Mouse (Mus musculus) limb, embryonic 12.5 days (tissue): Measurements from ENCODE around the gene Hoxb1. TPM values are rescaled to one million over a fixed set of nuclear protein-coding genes. Genes with fewer than 3 reads are reported as not detected.

ENCODE experiments used
- ATAC-seq: fragments of 200-750 bp; cut with Nextera tagmentation; 2 replicates; pipeline ENCODE4 v1.8.0; 2017; ENCODE audit warnings: low read depth, moderate TSS enrichment; ENCODE audit not compliant: insufficient number of reproducible peaks, insufficient read depth, low FRiP score, low TSS enrichment
- H3K27ac ChIP-seq: fragments of 300-500 bp; sonication (generic); 2 replicates; pipeline ENCODE4 v1.5.1; 2016; ENCODE audit warnings: mild to moderate bottlenecking, moderate library complexity
- H3K27me3 ChIP-seq: fragments of 300-500 bp; sonication (generic); 2 replicates; pipeline ENCODE4 v1.6.1; 2016; ENCODE audit warnings: mild to moderate bottlenecking, moderate library complexity
- H3K36me3 ChIP-seq: fragments of 300-500 bp; sonication (generic); 2 replicates; pipeline ENCODE4 v1.6.1; 2016; ENCODE audit warnings: mild to moderate bottlenecking, moderate library complexity
- H3K4me1 ChIP-seq: fragments of 300-500 bp; sonication (generic); replicated peaks from 2 replicates; pipeline ENCODE4 v1.6.1; 2016
- H3K4me2 ChIP-seq: fragments of 300-500 bp; sonication (generic); 2 replicates; pipeline ENCODE4 v1.6.1; 2016; ENCODE audit warnings: mild to moderate bottlenecking, moderate library complexity
- H3K4me3 ChIP-seq: fragments of 300-500 bp; sonication (generic); replicated peaks from 2 replicates; pipeline ENCODE4 v1.5.1; 2016; ENCODE audit warnings: mild to moderate bottlenecking
- H3K9ac ChIP-seq: fragments of 300-500 bp; sonication (generic); replicated peaks from 2 replicates; pipeline ENCODE4 v1.6.1; 2016; ENCODE audit warnings: mild to moderate bottlenecking, moderate library complexity
- H3K9me3 ChIP-seq: fragments of 300-500 bp; sonication (generic); 2 replicates; pipeline ENCODE4 v1.6.1; 2016; ENCODE audit warnings: mild to moderate bottlenecking, moderate library complexity
- WGBS: fragments of 180-500 bp; shearing (Covaris S2); methylation state at CpG from one replicate; pipeline ENCODE4 v1.1.7; 2016; 5-methylcytosine and 5-hydroxymethylcytosine counted together
- polyA plus RNA-seq: library from polyadenylated mRNA; unstranded; fragments of >200 nt; fragmentation: Nextera tagmentation; extraction: Ambion mirVana; gene quantifications from 2 replicates; pipeline ENCODE4 v1.2.1, GENCODE M21; 2016

The Hoxb1 gene
- polyA plus RNA-seq, 1 experiment from 2014 or later = not detected

DNA sequence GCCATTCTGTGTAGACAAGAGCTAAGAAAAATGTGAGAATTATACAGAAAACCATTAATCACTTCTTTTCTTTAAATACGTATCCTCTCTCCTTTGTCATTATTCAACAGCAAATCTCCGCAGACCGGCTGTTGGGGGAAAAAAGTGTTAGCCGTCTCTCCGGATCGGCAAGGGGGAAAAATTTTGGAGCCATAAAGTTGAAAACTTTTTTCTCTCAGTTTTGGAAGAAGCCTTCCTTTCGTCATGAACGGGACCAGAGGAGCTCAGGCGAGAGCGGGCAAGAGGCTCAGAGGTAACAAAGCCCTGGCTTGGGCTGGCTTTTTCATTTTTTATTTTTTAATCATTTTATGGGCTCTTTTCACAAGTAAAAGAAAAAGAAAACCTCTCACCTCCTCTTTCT, 42.4 kb upstream of the Hoxb1 start, which contains the start of gene Hoxb3:
Gene Hoxb3 (plus strand): TSS at position 173 of the 400 bp plus-strand sequence.
- Histone ChIP-seq H3K4me3 (no peak within 1 kb of the TSS), H3K9ac (no peak within 1 kb of the TSS), H3K36me3 (no peaks in the 10 kb centered on the region), H3K4me2 (no peak within 1 kb of the TSS), H3K27ac (no peak within 1 kb of the TSS), H3K9me3 (no peaks in the 10 kb centered on the region), H3K27me3 (peaks cover 99% of the 10 kb centered on the region), H3K4me1 (peaks cover 23% of the 10 kb centered on the region)
- no peak for ATAC-seq
- 11% methylated on average over 10 of the region's 10 CpGs for WGBS

DNA sequence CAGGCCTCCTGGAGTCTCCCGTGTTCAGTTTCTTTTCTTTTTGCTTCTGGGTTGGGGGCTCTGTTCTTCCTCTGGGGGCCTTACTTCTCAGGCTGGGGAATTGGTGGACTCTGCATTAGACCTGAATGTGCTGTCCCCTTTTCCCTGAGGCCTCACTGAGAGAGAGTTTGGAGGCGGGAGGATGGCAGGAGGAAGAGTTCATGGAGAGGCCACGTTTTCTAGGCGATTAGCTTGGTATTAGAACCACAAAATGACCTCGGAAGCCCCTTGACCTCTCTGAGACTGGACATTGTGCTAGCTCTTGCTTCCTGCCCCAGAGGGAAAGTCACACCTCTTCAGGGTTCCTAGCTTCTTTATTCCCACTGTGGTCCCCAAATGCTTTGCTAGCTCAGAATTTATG, 41.4 kb upstream of the Hoxb1 start:
- WGBS = 4% methylated on average over 5 of the region's 5 CpGs
- no peak overlapping the region for H3K4me3 ChIP-seq
- H3K36me3 ChIP-seq = no peaks in the 10 kb centered on the region
- no peak for ATAC-seq
- peaks cover 99% of the 10 kb centered on the region for H3K27me3 ChIP-seq
- no peaks in the 10 kb centered on the region for H3K9me3 ChIP-seq
- H3K4me1 ChIP-seq = peaks cover 16% of the 10 kb centered on the region
- H3K4me2 ChIP-seq = no peak overlapping the region
- no peak overlapping the region for H3K27ac ChIP-seq
- H3K9ac ChIP-seq = no peak overlapping the region

DNA sequence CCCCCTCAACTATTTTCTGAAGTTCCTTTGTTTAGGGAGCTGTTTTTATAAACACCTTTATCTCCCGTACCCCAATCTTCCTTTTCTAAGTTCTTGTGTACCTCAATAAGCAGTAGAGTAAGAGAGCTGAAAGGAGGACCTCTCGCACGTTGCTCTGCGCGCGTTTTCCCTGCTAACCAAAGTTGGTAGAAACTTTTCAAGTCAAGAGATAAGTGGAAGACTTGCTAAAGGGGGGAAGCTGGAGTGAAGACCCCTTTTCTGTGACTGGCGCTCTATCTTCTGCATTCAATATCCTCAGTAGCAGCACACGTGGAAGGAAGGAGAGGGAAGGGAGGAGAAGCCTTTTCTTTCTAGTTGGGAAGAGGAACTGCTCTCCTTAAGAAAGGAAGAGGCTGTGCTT, 40.6 kb upstream of the Hoxb1 start:
- no peak for ATAC-seq
- Histone ChIP-seq H3K4me2 (no peak overlapping the region), H3K36me3 (no peaks in the 10 kb centered on the region), H3K4me1 (peaks cover 8% of the 10 kb centered on the region), H3K9me3 (no peaks in the 10 kb centered on the region), H3K9ac (no peak overlapping the region), H3K4me3 (no peak overlapping the region), H3K27ac (no peak overlapping the region), H3K27me3 (peaks cover 99% of the 10 kb centered on the region)
- WGBS = 14% methylated on average over 8 of the region's 8 CpGs

DNA sequence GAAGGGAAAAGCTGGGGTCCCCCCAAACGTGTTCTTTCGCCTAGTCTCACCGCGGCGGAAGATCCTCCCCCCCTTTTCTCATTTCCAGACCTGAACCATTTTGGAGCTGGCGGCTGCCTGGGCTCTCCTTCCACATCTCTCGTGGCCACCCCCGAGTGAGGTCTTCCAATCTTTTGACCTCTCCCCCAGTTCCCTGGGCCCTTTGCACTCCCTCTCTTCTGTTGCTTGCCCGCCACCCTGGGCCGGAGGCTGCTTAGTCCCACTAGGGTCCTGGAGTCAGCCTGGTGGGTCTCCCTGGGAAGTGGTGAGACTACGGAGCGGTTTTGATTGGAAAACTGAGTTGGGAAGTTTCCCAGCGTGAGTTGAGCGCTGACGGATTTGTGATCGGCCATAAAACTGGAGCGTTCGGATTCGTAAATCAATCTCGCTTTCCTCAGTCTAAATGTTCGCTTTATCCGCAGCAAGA, 39.8 kb upstream of the Hoxb1 start:
- 0 out of 2 replicates have a peak overlapping the region, but pooled peaks have one; percentile 35 for H3K27ac ChIP-seq
- no peak for ATAC-seq
- H3K4me3 ChIP-seq = no peak overlapping the region
- peaks cover 4% of the 10 kb centered on the region for H3K4me1 ChIP-seq
- 4% methylated on average over 22 of the region's 22 CpGs for WGBS
- H3K4me2 ChIP-seq = peak overlapping the region; percentile 16; the same call in 1 of the 2 replicates
- no peak overlapping the region for H3K9ac ChIP-seq
- no peaks in the 10 kb centered on the region for H3K36me3 ChIP-seq
- peaks cover 100% of the 10 kb centered on the region for H3K27me3 ChIP-seq
- no peaks in the 10 kb centered on the region for H3K9me3 ChIP-seq

DNA sequence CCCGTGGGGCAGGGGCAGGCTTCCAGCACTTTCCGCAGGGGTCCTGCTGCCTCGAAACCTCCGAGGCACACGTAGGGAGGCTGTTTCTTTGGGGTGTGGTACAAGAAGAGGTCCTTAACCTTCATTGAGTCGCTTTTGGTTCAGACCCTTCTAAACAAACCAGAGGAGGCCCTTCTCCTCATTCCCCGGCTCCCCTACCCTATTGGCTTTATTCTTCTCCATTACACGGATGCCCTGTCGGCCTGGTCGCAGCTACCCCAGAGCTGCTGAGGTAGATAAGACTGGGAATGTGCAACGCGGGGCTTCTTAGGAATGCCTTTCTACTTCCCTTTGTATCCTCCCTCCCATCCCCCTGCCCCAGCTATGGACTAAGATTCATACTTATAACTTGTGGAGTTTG, 38.8 kb upstream of the Hoxb1 start:
- H3K9me3 ChIP-seq = no peaks in the 10 kb centered on the region
- peaks cover 100% of the 10 kb centered on the region for H3K27me3 ChIP-seq
- no peak overlapping the region for H3K9ac ChIP-seq
- H3K4me1 ChIP-seq = peaks cover 4% of the 10 kb centered on the region
- H3K4me2 ChIP-seq = 0 out of 2 replicates have a peak overlapping the region, but pooled peaks have one; percentile 16
- 2% methylated on average over 12 of the region's 12 CpGs for WGBS
- H3K27ac ChIP-seq = no peak overlapping the region
- no peak for ATAC-seq
- no peaks in the 10 kb centered on the region for H3K36me3 ChIP-seq
- H3K4me3 ChIP-seq = no peak overlapping the region

DNA sequence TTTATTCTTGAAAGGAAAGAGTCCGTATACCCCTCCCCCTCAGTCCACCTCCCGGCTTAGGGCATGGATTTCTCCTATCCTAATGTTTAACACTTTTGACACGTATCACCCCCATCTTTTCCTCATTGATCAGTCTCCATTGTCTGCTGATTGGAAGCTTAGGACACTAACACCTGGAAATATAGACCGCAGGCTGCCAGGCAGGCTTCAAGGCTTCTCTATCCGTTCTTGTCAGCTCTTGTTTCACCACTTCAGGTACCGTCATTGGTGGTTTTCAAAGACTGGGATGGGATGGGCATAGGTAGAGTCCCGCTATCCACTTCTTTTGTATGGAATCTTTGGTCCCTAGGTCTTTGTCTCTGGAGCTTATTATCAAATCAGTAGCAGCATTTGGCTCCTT, 38.4 kb upstream of the Hoxb1 start:
- Histone ChIP-seq H3K4me2 (no peak overlapping the region), H3K27me3 (peaks cover 100% of the 10 kb centered on the region), H3K9ac (no peak overlapping the region), H3K9me3 (no peaks in the 10 kb centered on the region), H3K27ac (no peak overlapping the region), H3K4me1 (peaks cover 6% of the 10 kb centered on the region), H3K4me3 (no peak overlapping the region), H3K36me3 (no peaks in the 10 kb centered on the region)
- WGBS = 14% methylated on average over 7 of the region's 7 CpGs
- ATAC-seq = no peak

DNA sequence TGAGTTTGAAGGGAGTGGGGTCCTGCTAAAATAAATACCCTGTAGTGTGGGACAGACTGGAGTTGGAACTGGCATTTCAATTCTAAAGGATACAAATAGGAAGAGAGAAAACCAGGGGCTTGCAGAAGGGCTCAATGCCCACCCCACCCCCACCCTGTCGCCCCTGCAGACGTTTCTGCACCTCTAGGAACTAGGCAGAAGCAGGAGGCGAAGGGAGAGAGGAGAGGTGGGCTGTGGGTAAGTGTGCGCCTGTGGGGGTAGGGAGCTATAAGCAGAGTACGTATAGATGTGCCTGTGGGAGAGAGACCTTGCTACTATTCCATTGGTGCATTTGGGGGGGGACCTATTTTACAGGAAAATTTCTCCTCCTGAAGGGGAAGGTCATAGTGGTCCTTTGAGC, 37.8 kb upstream of the Hoxb1 start:
- no peaks in the 10 kb centered on the region for H3K9me3 ChIP-seq
- no peak overlapping the region for H3K4me3 ChIP-seq
- 15% methylated on average over 5 of the region's 5 CpGs for WGBS
- 0 out of 2 replicates have a peak, but pooled peaks have one; percentile 37 for ATAC-seq
- no peak overlapping the region for H3K27ac ChIP-seq
- no peak overlapping the region for H3K9ac ChIP-seq
- peaks cover 100% of the 10 kb centered on the region for H3K27me3 ChIP-seq
- H3K4me1 ChIP-seq = peaks cover 12% of the 10 kb centered on the region
- H3K4me2 ChIP-seq = no peak overlapping the region
- no peaks in the 10 kb centered on the region for H3K36me3 ChIP-seq

DNA sequence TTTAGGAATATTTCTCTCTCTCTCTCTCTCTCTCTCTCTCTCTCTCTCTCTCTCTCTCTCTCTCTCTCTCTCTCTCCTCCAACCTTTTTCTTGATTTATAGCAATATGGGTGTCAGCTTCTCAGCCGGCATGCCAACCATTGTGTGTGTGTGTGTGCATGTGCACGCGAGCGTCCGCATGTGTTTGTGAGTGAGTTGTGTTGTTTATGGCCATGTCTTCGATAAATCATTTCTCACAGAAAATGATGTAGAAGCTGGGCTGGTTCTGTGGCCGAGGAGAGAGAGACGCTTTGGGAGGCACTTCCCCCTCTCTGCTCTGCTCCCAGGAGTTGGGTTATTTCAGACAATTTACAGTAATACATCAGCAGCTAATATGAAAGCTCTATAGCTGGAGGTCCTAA, 36.9 kb upstream of the Hoxb1 start:
- Histone ChIP-seq H3K27ac (no peak overlapping the region), H3K36me3 (no peaks in the 10 kb centered on the region), H3K27me3 (peaks cover 100% of the 10 kb centered on the region), H3K9ac (no peak overlapping the region), H3K4me3 (no peak overlapping the region), H3K4me2 (no peak overlapping the region), H3K4me1 (peaks cover 16% of the 10 kb centered on the region), H3K9me3 (no peaks in the 10 kb centered on the region)
- no peak for ATAC-seq
- 14% methylated on average over 8 of the region's 8 CpGs for WGBS

DNA sequence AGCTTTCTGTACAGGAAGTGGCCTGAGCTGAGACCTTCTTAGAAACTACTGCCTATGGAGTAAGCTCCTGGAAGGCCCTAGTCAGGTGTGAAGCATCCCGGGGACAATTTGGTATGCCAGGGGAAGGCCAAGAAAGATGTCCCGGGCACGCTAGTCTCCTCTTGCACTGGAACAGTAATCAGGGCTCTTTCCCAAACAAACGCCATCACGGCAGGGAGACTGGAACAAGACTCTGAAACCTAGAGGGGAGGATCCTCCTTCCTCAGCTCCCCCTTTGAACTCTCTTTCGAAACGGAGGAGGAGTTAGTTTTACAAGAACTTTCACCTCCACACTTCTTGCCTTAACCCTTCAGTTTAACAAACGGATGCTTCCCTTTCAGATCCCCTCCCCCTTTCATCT, 33.4 kb upstream of the Hoxb1 start:
- peaks cover 12% of the 10 kb centered on the region for H3K4me1 ChIP-seq
- H3K9ac ChIP-seq = no peak overlapping the region
- peak overlapping the region; percentile 38; the same call in 1 of the 2 replicates for H3K4me3 ChIP-seq
- no peak for ATAC-seq
- no peaks in the 10 kb centered on the region for H3K9me3 ChIP-seq
- H3K27ac ChIP-seq = no peak overlapping the region
- H3K4me2 ChIP-seq = peak overlapping the region; percentile 54
- H3K36me3 ChIP-seq = no peaks in the 10 kb centered on the region
- peaks cover 100% of the 10 kb centered on the region for H3K27me3 ChIP-seq
- under 1% methylated on average over 8 of the region's 8 CpGs for WGBS

DNA sequence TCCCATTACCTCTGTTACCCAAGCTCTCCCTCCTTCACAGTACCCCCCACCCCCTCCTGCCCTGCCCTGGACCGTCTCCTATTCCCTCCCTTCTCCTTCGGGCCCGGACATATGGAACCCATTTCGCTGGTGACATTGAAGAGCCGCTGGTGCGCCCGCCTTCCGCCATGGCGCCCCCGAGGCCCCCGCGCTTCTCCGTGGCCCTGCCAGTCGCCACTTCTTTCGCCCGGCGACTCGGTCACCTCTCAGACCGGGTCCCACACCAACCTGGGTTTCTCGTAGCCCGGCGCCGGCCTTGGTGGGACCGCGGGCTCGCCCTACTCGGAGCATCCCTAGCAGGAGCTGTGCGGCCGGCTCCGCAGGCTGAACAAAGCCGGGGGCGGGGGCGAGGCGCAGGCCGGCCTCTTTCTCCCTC, 32.9 kb upstream of the Hoxb1 start:
- no peak for ATAC-seq
- Histone ChIP-seq H3K36me3 (no peaks in the 10 kb centered on the region), H3K4me3 (peak overlapping the region; percentile 38), H3K9me3 (no peaks in the 10 kb centered on the region), H3K27me3 (peaks cover 100% of the 10 kb centered on the region), H3K4me2 (peak overlapping the region; percentile 54), H3K27ac (peak overlapping the region; percentile 69; the same call in 1 of the 2 replicates), H3K9ac (peak overlapping the region; percentile 52), H3K4me1 (peaks cover 12% of the 10 kb centered on the region)
- WGBS = under 1% methylated on average over 35 of the region's 35 CpGs

DNA sequence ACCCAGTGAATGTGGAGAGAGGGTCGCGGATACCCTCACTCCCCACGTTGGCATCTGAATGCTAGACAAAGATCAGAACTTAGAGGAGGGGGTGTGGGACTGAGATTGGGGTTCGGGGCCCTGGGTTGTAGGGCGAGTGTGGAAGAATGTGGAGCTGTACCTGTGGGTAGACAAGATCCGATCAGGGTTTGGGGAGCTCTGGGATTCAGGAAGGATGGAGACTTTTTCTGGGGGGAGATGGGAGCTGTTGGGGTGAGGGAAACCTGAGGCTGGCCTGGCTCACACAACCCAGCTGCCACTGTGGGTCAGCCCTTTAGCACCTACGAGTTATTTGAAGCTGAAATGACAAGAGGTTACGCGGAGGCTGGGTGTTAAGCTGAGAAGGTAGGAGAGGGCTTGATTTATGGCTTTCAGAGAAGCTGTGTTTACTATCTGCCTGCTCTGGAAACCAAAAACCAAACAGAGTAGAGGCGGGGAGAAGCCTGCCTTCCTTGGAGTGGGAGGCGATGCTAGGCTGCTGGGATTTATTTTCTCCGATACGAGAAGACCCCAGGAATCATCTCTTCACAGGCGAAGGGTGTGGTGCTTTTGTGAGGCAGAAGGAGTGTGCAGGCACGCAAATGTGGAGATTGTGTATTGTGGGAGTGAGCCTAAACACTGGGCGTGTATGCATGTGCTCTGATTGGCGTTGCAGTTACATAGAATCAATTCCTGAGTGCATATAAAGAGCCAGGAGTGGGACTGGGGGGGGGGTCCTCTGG, 32.1 kb upstream of the Hoxb1 start:
- 4% methylated on average over 17 of the region's 17 CpGs for WGBS
- ATAC-seq = no peak
- Histone ChIP-seq H3K4me2 (peak overlapping the region; percentile 54), H3K27ac (peak overlapping the region; percentile 69; the same call in 1 of the 2 replicates), H3K4me3 (peak overlapping the region; percentile 38), H3K36me3 (no peaks in the 10 kb centered on the region), H3K4me1 (peaks cover 12% of the 10 kb centered on the region), H3K27me3 (peaks cover 100% of the 10 kb centered on the region), H3K9me3 (no peaks in the 10 kb centered on the region), H3K9ac (peak overlapping the region; percentile 52; the same call in 1 of the 2 replicates)
